Mouse (Mus musculus) spleen, adult 18-20 months (tissue): ENCODE results near the gene Vmn1r35.
"Not testable (repeated sequence)": the region's sequence is repeated elsewhere in the genome, so short reads cannot be mapped to it uniquely, and the experiment has no call there.

Experiments used
- DNase-seq, 2 experiments: peaks; one replicate each; pipeline ENCODE4 v3.0.0; 2022; ENCODE audit warnings: mixed read lengths in 2 of 2

The Vmn1r35 gene

GRCm38 (mm10) chr6:66685806-66686205 is at the start of gene Vmn1r35:
TSS of gene Vmn1r35 (minus strand) at chr6:66685906.
- DNase-seq = no peak

- not testable (repeated sequence) for DNase-seq
Observed at GRCm38 (mm10) chr6:66729082-66729481, 43.4 kb upstream of the Vmn1r35 start, which contains the start of gene Vmn1r37. TSS of gene Vmn1r37 (plus strand) at chr6:66729382.

- not testable (repeated sequence) for DNase-seq
Observed at GRCm38 (mm10) chr6:66719068-66719467, 33.4 kb upstream of the Vmn1r35 start, which contains the start of gene Vmn1r36. TSS of gene Vmn1r36 (minus strand) at chr6:66719168.

- DNase-seq = no peak
Observed at GRCm38 (mm10) chr6:66713854-66714253, 28.1 kb upstream of the Vmn1r35 start.

GRCm38 (mm10) chr6:66708901-66709300 is 23.2 kb upstream of the Vmn1r35 start:
- no peak for DNase-seq

GRCm38 (mm10) chr6:66643779-66644178 is 41.9 kb downstream of the Vmn1r35 start, which contains the start of gene Vmn1r34:
TSS of gene Vmn1r34 (minus strand) at chr6:66643879.
- no peak for DNase-seq
